Mouse (Mus musculus) cerebellum, adult 9-11 months (tissue): Measurements from ENCODE around the gene Mcpt9.
"Not testable (repeated sequence)": the region's sequence is repeated elsewhere in the genome, so short reads cannot be mapped to it uniquely, and the experiment has no call there.

Experiments used
- DNase-seq: peaks from one replicate; pipeline ENCODE4 v3.0.0; 2022

The Mcpt9 gene

GRCm38 (mm10) chr14:56030395-56030794 is at the start of gene Mcpt9:
Gene Mcpt9 (minus strand): TSS chr14:56030495.
- DNase-seq = not testable (repeated sequence)

GRCm38 (mm10) chr14:56062213-56062612 is 31.9 kb upstream of the Mcpt9 start, which contains the start of gene Mcpt4:
Gene Mcpt4 (minus strand): TSS chr14:56062313.
- not testable (repeated sequence) for DNase-seq

- DNase-seq = no peak
Measured at GRCm38 (mm10) chr14:56057722-56058121, 27.4 kb upstream of the Mcpt9 start.

- DNase-seq = no peak
Measured at GRCm38 (mm10) chr14:56055408-56055807, 25.1 kb upstream of the Mcpt9 start.

GRCm38 (mm10) chr14:56041792-56042191 is 11.5 kb upstream of the Mcpt9 start, which contains the start of gene Mcpt2:
Gene Mcpt2 (plus strand): TSS chr14:56042041.
- not testable (repeated sequence) for DNase-seq

- no peak for DNase-seq
Measured at GRCm38 (mm10) chr14:56034433-56034832, 4.1 kb upstream of the Mcpt9 start.

- DNase-seq = not testable (repeated sequence)
Measured at GRCm38 (mm10) chr14:56021305-56021704, 9.0 kb downstream of the Mcpt9 start.

- no peak for DNase-seq
Measured at GRCm38 (mm10) chr14:56019446-56019845, 10.8 kb downstream of the Mcpt9 start.

GRCm38 (mm10) chr14:56017671-56018070 is 12.6 kb downstream of the Mcpt9 start, which contains the start of gene Mcpt1:
Gene Mcpt1 (plus strand): TSS chr14:56017971.
- DNase-seq = not testable (repeated sequence)

- DNase-seq = no peak
Measured at GRCm38 (mm10) chr14:56013924-56014323, 16.4 kb downstream of the Mcpt9 start.

GRCm38 (mm10) chr14:56013147-56013546 is 17.1 kb downstream of the Mcpt9 start:
- DNase-seq = no peak

GRCm38 (mm10) chr14:55987464-55987863 is 42.8 kb downstream of the Mcpt9 start:
- not testable (repeated sequence) for DNase-seq
